Mouse (Mus musculus) heart, embryonic 16.5 days (tissue): ENCODE measurements around the gene Olfr155. TPM values are rescaled to one million over a fixed set of nuclear protein-coding genes. Genes with fewer than 3 reads are reported as not detected.

Experiments used
- polyA plus RNA-seq: library from polyadenylated mRNA; unstranded; fragments of >200 nt; fragmentation: Nextera tagmentation; extraction: Ambion mirVana; gene quantifications from 2 replicates; pipeline ENCODE4 v1.2.1, GENCODE M21; 2015

Gene Olfr155
- polyA plus RNA-seq, 1 experiment from 2014 or later: not detected

Other genes starting within 250 kb of the Olfr155 start
- 9.1 and 9.7 TPM in 2 replicates for gene Npr2, start 219.6 kb upstream of the Olfr155 start, polyA plus RNA-seq
- 1.2 and 1.3 TPM in 2 replicates for gene Spag8, start 198.0 kb upstream of the Olfr155 start, polyA plus RNA-seq
- 172 and 185 TPM in 2 replicates for gene Hint2, start 195.1 kb upstream of the Olfr155 start, polyA plus RNA-seq
- 3.6 and 3.9 TPM in 2 replicates for gene Tmem8b, start 182.6 kb upstream of the Olfr155 start, polyA plus RNA-seq
- gene Fam221b, start 182.4 kb upstream of the Olfr155 start, polyA plus RNA-seq: 1.6 and 2.9 TPM in 2 replicates
- not detected in 2 replicates for gene Olfr70, start 150.8 kb upstream of the Olfr155 start, polyA plus RNA-seq
- gene Olfr71, start 141.3 kb upstream of the Olfr155 start, polyA plus RNA-seq: not detected in 2 replicates
- 1.4 and 1.7 TPM in 2 replicates for gene Hrct1, start 124.4 kb upstream of the Olfr155 start, polyA plus RNA-seq
- gene Spaar, start 121.5 kb upstream of the Olfr155 start, polyA plus RNA-seq: 0.42 and 0.54 TPM in 2 replicates
- gene Olfr159, start 80.6 kb upstream of the Olfr155 start, polyA plus RNA-seq: not detected in 2 replicates
- gene Olfr156, start 27.7 kb upstream of the Olfr155 start, polyA plus RNA-seq: not detected in 2 replicates
- gene Olfr157, start 11.4 kb upstream of the Olfr155 start, polyA plus RNA-seq: not detected in 2 replicates
- gene Reck, start 24.0 kb downstream of the Olfr155 start, polyA plus RNA-seq: 8.6 and 8.9 TPM in 2 replicates
- gene Glipr2, start 105.8 kb downstream of the Olfr155 start, polyA plus RNA-seq: 51.4 and 53.7 TPM in 2 replicates
- not detected in 2 replicates for gene Ccin, start 131.9 kb downstream of the Olfr155 start, polyA plus RNA-seq
- 134 and 150 TPM in 2 replicates for gene Clta, start 152.9 kb downstream of the Olfr155 start, polyA plus RNA-seq
- gene Gne, start 232.6 kb downstream of the Olfr155 start, polyA plus RNA-seq: 38.3 and 40.8 TPM in 2 replicates